In genomic region chr2:68318452-68318851, GRCm38 (mm10) we compare ENCODE assay signal across 11 mouse cellular contexts.
DNase-seq lines count a peak whose midpoint lies in the region; ATAC-seq lines count a peak whose summit lies in the region.
"Had no signal": no experiment of that assay in that cellular context is flagged by ENCODE, and none has a peak within 500 bp of the region (broad histone marks: within the 10 kb centered on the region; RNA-seq: fewer than 3 reads in every experiment).

No protein-coding gene starts in this region.

- peak; percentile 58; the same call in 1 of the 2 replicates for ATAC-seq in kidney, embryonic 16.5 days (ENCODE audit: low FRiP score, low TSS enrichment)
- ATAC-seq in kidney, embryonic 14.5 days (ENCODE audit: low FRiP score, low TSS enrichment): no peak
- 0 out of 2 replicates have a peak, but pooled peaks have one; percentile 43 for ATAC-seq in embryonic facial prominence, embryonic 15.5 days (ENCODE audit: insufficient number of reproducible peaks, low FRiP score, low TSS enrichment, low read depth)
- 0 out of 2 replicates have a peak, but pooled peaks have one; percentile 21 for ATAC-seq in hindbrain, embryonic 13.5 days (ENCODE audit: low FRiP score)
- ATAC-seq in neural tube, embryonic 12.5 days (ENCODE audit: low FRiP score, low read depth): peak; percentile 49; the same call in 1 of the 2 replicates
- ATAC-seq in CD4-positive, CD25-positive, alpha-beta regulatory T cell, adult 4 months: no peak

- H3K9ac ChIP-seq in kidney, embryonic 16.5 days (replicated peaks; ENCODE audit: low read length): no peak overlapping the region
- no peak overlapping the region for H3K9ac ChIP-seq in kidney, embryonic 14.5 days (ENCODE audit: low read depth, low read length)
- no peak overlapping the region for H3K9ac ChIP-seq in embryonic facial prominence, embryonic 15.5 days
- H3K9ac ChIP-seq in hindbrain, embryonic 13.5 days: 0 out of 2 replicates have a peak overlapping the region, but pooled peaks have one; percentile 35
- no peak overlapping the region for H3K9ac ChIP-seq in neural tube, embryonic 12.5 days
- H3K9ac ChIP-seq: heart, embryonic 12.5 days had no signal

- DNase-seq in gastrocnemius, adult 8-10 months (ENCODE audit: low spot score in 2 of 2): no peak
- DNase-seq: cerebellum, postnatal 36 days; gastrocnemius, postnatal 14 days; kidney, postnatal 25 days had no signal

- H3K4me2 ChIP-seq in kidney, embryonic 16.5 days (replicated peaks; ENCODE audit: low read depth, low read length): no peak overlapping the region
- no peak overlapping the region for H3K4me2 ChIP-seq in kidney, embryonic 14.5 days (replicated peaks; ENCODE audit: low read depth, low read length)
- H3K4me2 ChIP-seq in embryonic facial prominence, embryonic 15.5 days (replicated peaks): no peak overlapping the region
- no peak overlapping the region for H3K4me2 ChIP-seq in hindbrain, embryonic 13.5 days
- H3K4me2 ChIP-seq in neural tube, embryonic 12.5 days (replicated peaks): no peak overlapping the region
- H3K4me2 ChIP-seq: heart, embryonic 12.5 days had no signal

- WGBS in kidney, embryonic 16.5 days: 76% methylated on average over 5 of the region's 5 CpGs
- 73% methylated on average over 5 of the region's 5 CpGs for WGBS in kidney, embryonic 14.5 days
- WGBS in embryonic facial prominence, embryonic 15.5 days: 72% methylated on average over 5 of the region's 5 CpGs
- 40% methylated on average over 5 of the region's 5 CpGs for WGBS in hindbrain, embryonic 13.5 days
- 55% methylated on average over 5 of the region's 5 CpGs for WGBS in neural tube, embryonic 12.5 days

- no peak overlapping the region for H3K4me3 ChIP-seq in kidney, embryonic 16.5 days (ENCODE audit: low read length)
- no peak overlapping the region for H3K4me3 ChIP-seq in kidney, embryonic 14.5 days (ENCODE audit: low read length)
- no peak overlapping the region for H3K4me3 ChIP-seq in embryonic facial prominence, embryonic 15.5 days (replicated peaks)
- H3K4me3 ChIP-seq in hindbrain, embryonic 13.5 days: no peak overlapping the region
- no peak overlapping the region for H3K4me3 ChIP-seq in neural tube, embryonic 12.5 days
- H3K4me3 ChIP-seq: heart, embryonic 12.5 days had no signal

- H3K9me3 ChIP-seq in kidney, embryonic 16.5 days (ENCODE audit: low read length): no peaks in the 10 kb centered on the region
- no peaks in the 10 kb centered on the region for H3K9me3 ChIP-seq in kidney, embryonic 14.5 days (ENCODE audit: control insufficient read depth, low read length)
- H3K9me3 ChIP-seq in embryonic facial prominence, embryonic 15.5 days (replicated peaks): no peaks in the 10 kb centered on the region
- no peaks in the 10 kb centered on the region for H3K9me3 ChIP-seq in hindbrain, embryonic 13.5 days
- no peaks in the 10 kb centered on the region for H3K9me3 ChIP-seq in neural tube, embryonic 12.5 days
- H3K9me3 ChIP-seq: heart, embryonic 12.5 days had no signal

- H3K27me3 ChIP-seq in kidney, embryonic 16.5 days (ENCODE audit: insufficient read depth, low read length): no peaks in the 10 kb centered on the region
- H3K27me3 ChIP-seq in kidney, embryonic 14.5 days (ENCODE audit: control insufficient read depth, insufficient read depth, low read length): no peaks in the 10 kb centered on the region
- no peaks in the 10 kb centered on the region for H3K27me3 ChIP-seq in embryonic facial prominence, embryonic 15.5 days
- H3K27me3 ChIP-seq in hindbrain, embryonic 13.5 days: no peaks in the 10 kb centered on the region
- no peaks in the 10 kb centered on the region for H3K27me3 ChIP-seq in neural tube, embryonic 12.5 days (replicated peaks)
- H3K27me3 ChIP-seq: heart, embryonic 12.5 days had no signal

- peaks cover 11% of the 10 kb centered on the region; the same call in 1 of the 2 replicates for H3K4me1 ChIP-seq in kidney, embryonic 16.5 days (ENCODE audit: insufficient read depth, low read length)
- no peaks in the 10 kb centered on the region for H3K4me1 ChIP-seq in kidney, embryonic 14.5 days (ENCODE audit: control insufficient read depth, insufficient read depth, low read length)
- H3K4me1 ChIP-seq in embryonic facial prominence, embryonic 15.5 days: no peaks in the 10 kb centered on the region
- H3K4me1 ChIP-seq in hindbrain, embryonic 13.5 days (replicated peaks): peaks cover 57% of the 10 kb centered on the region
- H3K4me1 ChIP-seq in neural tube, embryonic 12.5 days: peaks cover 13% of the 10 kb centered on the region; the same call in 1 of the 2 replicates

- H3K27ac ChIP-seq in kidney, embryonic 16.5 days (ENCODE audit: low read length): no peak overlapping the region
- H3K27ac ChIP-seq in kidney, embryonic 14.5 days (ENCODE audit: low read depth, low read length): no peak overlapping the region
- no peak overlapping the region for H3K27ac ChIP-seq in embryonic facial prominence, embryonic 15.5 days (replicated peaks)
- peak overlapping the region; percentile 35; the same call in 1 of the 2 replicates for H3K27ac ChIP-seq in hindbrain, embryonic 13.5 days
- H3K27ac ChIP-seq in neural tube, embryonic 12.5 days: no peak overlapping the region

- H3K36me3 ChIP-seq in kidney, embryonic 16.5 days (ENCODE audit: insufficient read depth, low read length): peaks cover 6% of the 10 kb centered on the region; the same call in 1 of the 2 replicates
- no peaks in the 10 kb centered on the region for H3K36me3 ChIP-seq in kidney, embryonic 14.5 days (ENCODE audit: control insufficient read depth, insufficient read depth, low read length)
- no peaks in the 10 kb centered on the region for H3K36me3 ChIP-seq in embryonic facial prominence, embryonic 15.5 days
- no peaks in the 10 kb centered on the region for H3K36me3 ChIP-seq in hindbrain, embryonic 13.5 days
- no peaks in the 10 kb centered on the region for H3K36me3 ChIP-seq in neural tube, embryonic 12.5 days

Comparison
In these comparisons a context has a peak if more than half of its experiments do, and no peak if none do; other contexts are left out.
1. ATAC-seq: peak in kidney, embryonic 16.5 days (single experiment), embryonic facial prominence, embryonic 15.5 days (single experiment), hindbrain, embryonic 13.5 days (single experiment) and neural tube, embryonic 12.5 days (single experiment); none in kidney, embryonic 14.5 days (single experiment) and CD4-positive, CD25-positive, alpha-beta regulatory T cell, adult 4 months (single experiment).